Mouse (Mus musculus) olfactory bulb, adult 2 months (tissue): ENCODE measurements around the gene Hcn2.

Source experiments
- CTCF ChIP-seq: fragments of 200-500 bp; IDR thresholded peaks from 2 replicates; pipeline ENCODE4 v1.5.1; 2012; ENCODE audit warnings: low read depth, mild to moderate bottlenecking, low read length, moderate library complexity; ENCODE audit not compliant: insufficient read depth
- POLR2A ChIP-seq: fragments of 200-500 bp; IDR thresholded peaks from 2 replicates; pipeline ENCODE4 v1.6.1; 2012; ENCODE audit warnings: mild to moderate bottlenecking, low read depth, low read length, moderate library complexity; ENCODE audit not compliant: insufficient read depth

GRCm38 (mm10) chr10:79755854-79756253, 39.4 kb downstream of the Hcn2 start:
- TF ChIP-seq POLR2A (no peak), CTCF (no peak)
